Mouse (Mus musculus): ENCODE measurements at regions not wholly inside any gene's neighbourhood (a gene's known extent, or its start where the extent isn't known, plus 50 kb on each side); places are given as distances from the start of the nearest gene placed in this dataset.

DNA sequence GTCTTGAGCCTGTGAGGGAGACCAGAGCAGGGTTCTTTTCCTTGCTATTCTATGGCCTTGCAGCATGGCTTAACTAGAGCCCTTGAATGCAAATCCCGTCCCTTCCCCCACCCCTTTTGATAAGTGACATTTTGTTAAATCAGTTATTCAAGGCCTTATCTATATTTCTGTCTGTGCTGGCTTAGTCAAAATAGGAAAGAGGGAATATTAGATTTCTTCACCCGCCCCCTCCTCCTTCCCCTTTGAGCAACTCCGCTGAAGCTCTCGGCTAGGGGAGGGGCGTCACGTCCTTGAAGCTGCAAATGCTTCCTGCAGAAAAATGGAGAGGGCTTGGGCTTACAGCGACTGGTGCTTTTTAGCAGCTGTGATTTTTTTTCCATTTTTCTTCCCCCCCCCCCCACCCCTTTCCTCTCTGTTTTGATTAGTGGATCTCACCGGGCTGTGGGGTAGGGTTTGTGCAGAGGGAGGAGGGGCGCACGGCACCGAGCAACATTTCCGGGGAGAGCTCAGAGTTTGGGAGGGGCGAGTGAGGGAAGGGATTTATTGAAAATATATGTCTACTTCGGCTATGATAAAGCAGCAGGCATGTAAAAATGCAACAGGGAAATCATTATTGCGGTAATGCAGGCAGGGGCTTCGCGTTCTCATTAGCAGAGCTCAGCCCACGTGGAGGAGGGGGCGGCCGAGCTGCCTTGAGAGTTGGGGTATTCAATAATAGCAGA is 141.4 kb upstream of the Ubr2 start:
- TF ChIP-seq POLR2A (IDR thresholded peaks at IDR 0.05; ENCODE audit: borderline replicate concordance, control insufficient read depth, low read depth, low read length) = no peak
- TF ChIP-seq CTCF (IDR thresholded peaks at IDR 0.05; ENCODE audit: control insufficient read depth, insufficient read depth, low read length) = no peak
